Mouse (Mus musculus) hindbrain, embryonic 12.5 days (tissue): ENCODE data around the gene Flrt1. TPM values are rescaled to one million over a fixed set of nuclear protein-coding genes. Genes with fewer than 3 reads are reported as not detected.
"Not testable (repeated sequence)": the region's sequence is repeated elsewhere in the genome, so short reads cannot be mapped to it uniquely, and the experiment has no call there.

Experiments used
- ATAC-seq: fragments of 200-750 bp; cut with Nextera tagmentation; 2 replicates; pipeline ENCODE4 v1.8.0; 2017; ENCODE audit warnings: moderate TSS enrichment; ENCODE audit not compliant: low FRiP score
- H3K27ac ChIP-seq: fragments of 300-500 bp; sonication (generic); 2 replicates; pipeline ENCODE4 v1.5.1; 2016; ENCODE audit warnings: mild to moderate bottlenecking
- H3K27me3 ChIP-seq: fragments of 300-500 bp; sonication (generic); 2 replicates; pipeline ENCODE4 v1.6.1; 2016; ENCODE audit warnings: mild to moderate bottlenecking
- H3K36me3 ChIP-seq: fragments of 300-500 bp; sonication (generic); 2 replicates; pipeline ENCODE4 v1.6.1; 2016; ENCODE audit warnings: mild to moderate bottlenecking
- H3K4me1 ChIP-seq: fragments of 300-500 bp; sonication (generic); 2 replicates; pipeline ENCODE4 v1.6.1; 2016
- H3K4me2 ChIP-seq: fragments of 300-500 bp; sonication (generic); replicated peaks from 2 replicates; pipeline ENCODE4 v1.6.1; 2016; ENCODE audit warnings: mild to moderate bottlenecking
- H3K4me3 ChIP-seq: fragments of 300-500 bp; sonication (generic); 2 replicates; pipeline ENCODE4 v1.5.1; 2016; ENCODE audit warnings: mild to moderate bottlenecking
- H3K9ac ChIP-seq: fragments of 300-500 bp; sonication (generic); 2 replicates; pipeline ENCODE4 v1.6.1; 2016; ENCODE audit warnings: mild to moderate bottlenecking, moderate library complexity
- H3K9me3 ChIP-seq: fragments of 300-500 bp; sonication (generic); replicated peaks from 2 replicates; pipeline ENCODE4 v1.6.1; 2016; ENCODE audit warnings: mild to moderate bottlenecking
- WGBS: fragments of 180-500 bp; shearing (Covaris S2); methylation state at CpG from one replicate; pipeline ENCODE4 v1.1.7; 2016; 5-methylcytosine and 5-hydroxymethylcytosine counted together
- polyA plus RNA-seq: library from polyadenylated mRNA; unstranded; fragments of >200 nt; fragmentation: Nextera tagmentation; extraction: Ambion mirVana; gene quantifications from 2 replicates; pipeline ENCODE4 v1.2.1, GENCODE M21; 2016

Gene Flrt1
- polyA plus RNA-seq, 1 experiment from 2014 or later: 5.5 TPM

DNA sequence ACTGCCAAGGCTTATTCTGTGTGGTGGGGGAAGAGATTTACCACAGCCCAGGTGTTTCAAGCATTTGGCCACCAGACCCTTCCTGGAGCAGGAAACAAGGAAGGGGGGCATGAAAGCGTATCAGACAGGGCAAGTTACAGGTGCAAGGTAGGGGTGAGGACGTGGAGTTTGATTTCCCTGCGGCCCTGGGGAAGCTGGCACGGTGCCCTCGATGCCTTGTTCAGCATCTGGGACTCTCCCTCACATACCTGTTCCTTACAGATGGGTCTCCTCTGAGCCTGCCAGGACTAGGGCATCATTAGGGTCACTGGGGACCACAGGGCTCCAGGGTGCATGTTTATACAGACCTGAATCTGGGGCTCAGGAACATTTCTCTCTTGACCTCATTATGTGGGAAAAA, 12.8 kb downstream of the Flrt1 start:
- Histone ChIP-seq H3K9me3 (no peaks in the 10 kb centered on the region), H3K4me1 (peaks cover 67% of the 10 kb centered on the region), H3K27me3 (peaks cover 46% of the 10 kb centered on the region), H3K36me3 (peaks cover 4% of the 10 kb centered on the region; the same call in 1 of the 2 replicates), H3K4me2 (no peak overlapping the region), H3K27ac (no peak overlapping the region), H3K4me3 (no peak overlapping the region), H3K9ac (no peak overlapping the region)
- 92% methylated on average over 5 of the region's 5 CpGs for WGBS
- no peak for ATAC-seq

DNA sequence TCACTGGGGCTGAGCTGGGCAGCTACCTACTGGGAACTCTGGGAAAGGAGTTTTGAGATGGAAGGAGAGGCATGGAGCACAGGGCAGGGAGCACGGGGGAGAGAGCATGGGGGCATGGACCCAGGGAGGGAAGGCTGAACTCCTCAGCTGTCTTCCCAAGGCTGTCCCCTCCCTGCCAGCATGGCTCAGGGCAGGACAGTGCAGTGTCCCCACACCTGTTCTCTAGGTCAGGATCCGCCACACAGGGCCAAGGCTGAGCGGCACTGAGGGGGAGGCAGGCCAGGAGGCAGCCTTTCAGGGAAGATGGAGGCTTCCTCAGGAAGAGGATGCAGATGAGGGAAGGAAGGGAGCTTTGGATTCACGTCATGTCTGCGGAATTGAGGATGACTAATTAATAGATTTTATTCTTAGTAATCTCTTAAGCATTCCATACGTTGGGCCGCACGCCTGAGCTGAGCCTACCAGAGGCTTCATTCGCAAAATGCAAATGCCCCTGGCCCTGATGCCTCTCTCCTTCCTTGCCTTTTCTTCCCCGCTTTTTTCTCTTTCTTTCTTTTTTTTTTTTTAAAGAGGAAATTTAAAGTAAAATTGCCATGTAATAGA, 14.0 kb downstream of the Flrt1 start:
- peak; percentile 10; the same call in 1 of the 2 replicates for ATAC-seq
- H3K9me3 ChIP-seq: no peaks in the 10 kb centered on the region
- H3K4me3 ChIP-seq: no peak overlapping the region
- peaks cover 39% of the 10 kb centered on the region for H3K27me3 ChIP-seq
- peaks cover 66% of the 10 kb centered on the region for H3K4me1 ChIP-seq
- peak overlapping the region; percentile 77 for H3K27ac ChIP-seq
- 46% methylated on average over 10 of the region's 10 CpGs for WGBS
- H3K4me2 ChIP-seq: no peak overlapping the region
- 0 out of 2 replicates have a peak overlapping the region, but pooled peaks have one; percentile 24 for H3K9ac ChIP-seq
- H3K36me3 ChIP-seq: peaks cover 4% of the 10 kb centered on the region; the same call in 1 of the 2 replicates

DNA sequence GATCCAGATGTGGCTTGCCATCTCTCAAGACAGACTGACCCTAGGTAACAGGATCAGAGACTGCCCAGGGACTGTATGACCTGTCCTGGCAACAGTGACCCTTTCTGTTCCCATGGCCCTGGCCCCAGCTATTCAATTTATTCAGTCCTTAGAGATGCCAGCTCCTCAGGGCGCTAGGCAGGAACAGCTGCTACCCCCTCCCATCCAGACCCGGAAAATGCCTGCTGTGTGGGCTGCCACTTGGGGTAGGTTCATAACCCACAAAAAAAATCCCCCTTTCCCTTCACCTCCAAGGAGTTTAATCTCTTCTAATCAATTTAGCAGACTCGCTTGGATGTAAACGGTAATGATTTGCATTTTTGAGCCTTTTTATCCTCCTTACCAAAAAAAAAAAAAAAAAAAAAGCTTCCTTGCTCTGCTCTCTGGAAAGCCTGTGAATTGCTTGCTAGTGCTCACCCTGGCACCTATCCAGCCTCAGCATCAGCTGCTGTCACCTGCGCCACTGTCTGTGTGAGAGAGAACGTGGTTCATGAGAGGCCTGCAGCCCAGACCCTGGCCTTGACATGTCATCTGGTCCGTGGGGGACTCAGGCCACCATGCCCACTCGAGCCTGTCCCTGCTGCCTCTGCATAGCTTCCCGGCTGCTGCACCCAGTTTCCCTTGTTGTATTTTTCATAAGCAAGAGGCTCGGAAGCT, 15.0 kb downstream of the Flrt1 start:
- WGBS: 21% methylated on average over 10 of the region's 10 CpGs
- peaks cover 36% of the 10 kb centered on the region for H3K27me3 ChIP-seq
- ATAC-seq: peak; percentile 30; the same call in 1 of the 2 replicates
- H3K4me3 ChIP-seq: no peak overlapping the region
- peak overlapping the region; percentile 24; the same call in 1 of the 2 replicates for H3K9ac ChIP-seq
- H3K36me3 ChIP-seq: peaks cover 3% of the 10 kb centered on the region; the same call in 1 of the 2 replicates
- H3K27ac ChIP-seq: peak overlapping the region; percentile 77
- H3K9me3 ChIP-seq: no peaks in the 10 kb centered on the region
- H3K4me2 ChIP-seq: no peak overlapping the region
- H3K4me1 ChIP-seq: peaks cover 66% of the 10 kb centered on the region

DNA sequence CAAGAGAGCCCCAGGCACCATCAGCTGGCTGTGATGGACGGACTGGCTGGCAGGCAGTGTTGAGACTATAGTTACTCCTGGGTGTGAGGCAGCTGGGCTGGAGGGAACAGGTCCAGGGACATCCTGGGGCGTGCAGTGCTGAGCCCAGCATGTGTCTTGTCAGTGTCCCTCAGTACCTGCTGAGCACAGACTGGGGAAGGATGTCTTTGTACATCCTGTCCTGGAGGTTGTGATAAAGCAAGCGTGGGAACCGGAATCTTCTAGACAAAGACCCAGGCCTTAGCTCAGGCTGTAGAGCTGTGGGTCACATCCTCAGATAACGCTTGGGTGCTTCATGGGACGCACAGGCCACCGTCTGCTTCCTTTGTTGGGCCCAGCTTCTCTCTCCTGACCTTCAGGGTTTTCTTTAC, 15.7 kb downstream of the Flrt1 start:
- Histone ChIP-seq H3K27ac (no peak overlapping the region; the same call in 1 of the 2 replicates), H3K4me3 (no peak overlapping the region), H3K9me3 (no peaks in the 10 kb centered on the region), H3K27me3 (peaks cover 36% of the 10 kb centered on the region), H3K9ac (no peak overlapping the region), H3K36me3 (no peaks in the 10 kb centered on the region), H3K4me1 (peaks cover 72% of the 10 kb centered on the region), H3K4me2 (no peak overlapping the region)
- ATAC-seq: no peak
- 21% methylated on average over 7 of the region's 7 CpGs for WGBS

DNA sequence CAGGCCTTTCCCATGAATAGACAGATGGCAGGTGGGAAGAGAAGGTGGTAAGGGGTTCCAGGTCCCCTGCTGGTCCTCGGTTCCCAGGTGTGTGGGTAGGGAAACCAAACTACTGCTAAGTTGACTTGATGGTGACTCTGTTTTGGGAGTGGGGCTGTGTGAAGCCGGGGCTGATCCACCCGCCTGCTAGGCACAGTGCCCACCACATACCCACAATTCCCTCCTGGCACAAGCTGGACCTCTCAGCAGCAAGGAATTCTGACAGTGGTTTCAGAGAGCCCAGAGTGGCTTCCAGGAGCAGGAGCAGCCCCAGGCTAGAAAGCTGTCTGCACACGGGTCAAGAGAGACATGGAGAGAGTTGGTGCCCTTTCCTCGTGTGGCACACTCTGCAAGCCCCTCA, 16.5 kb downstream of the Flrt1 start:
- Histone ChIP-seq H3K4me1 (peaks cover 77% of the 10 kb centered on the region), H3K9ac (no peak overlapping the region), H3K4me2 (no peak overlapping the region), H3K4me3 (no peak overlapping the region), H3K36me3 (no peaks in the 10 kb centered on the region), H3K27me3 (peaks cover 38% of the 10 kb centered on the region), H3K9me3 (no peaks in the 10 kb centered on the region), H3K27ac (no peak overlapping the region)
- WGBS: 60% methylated on average over 5 of the region's 5 CpGs
- ATAC-seq: no peak

DNA sequence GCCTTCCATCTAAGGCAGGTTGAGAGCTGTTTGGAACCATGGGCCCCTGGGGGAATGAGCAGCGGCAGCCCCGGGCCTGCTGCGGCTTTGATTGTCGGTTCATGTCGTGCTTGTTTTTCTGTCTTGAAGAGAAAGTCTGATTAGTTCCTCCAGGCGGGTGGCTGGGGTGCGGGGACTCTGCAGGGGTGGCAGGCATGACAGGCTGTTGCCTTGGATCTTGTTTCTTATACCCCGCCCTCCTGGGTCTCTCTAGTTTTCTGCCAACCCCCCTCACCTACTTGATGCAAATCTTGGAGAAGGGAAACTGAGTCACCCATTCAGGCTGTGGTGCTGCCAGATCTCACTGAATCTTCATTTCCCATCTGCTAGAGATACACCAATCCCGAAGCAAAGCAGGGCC, 17.0 kb downstream of the Flrt1 start:
- Histone ChIP-seq H3K27ac (no peak overlapping the region), H3K27me3 (peaks cover 38% of the 10 kb centered on the region), H3K36me3 (no peaks in the 10 kb centered on the region), H3K4me3 (no peak overlapping the region), H3K4me1 (peaks cover 77% of the 10 kb centered on the region), H3K9ac (no peak overlapping the region), H3K9me3 (no peaks in the 10 kb centered on the region), H3K4me2 (no peak overlapping the region)
- no peak for ATAC-seq
- 9% methylated on average over 9 of the region's 9 CpGs for WGBS

DNA sequence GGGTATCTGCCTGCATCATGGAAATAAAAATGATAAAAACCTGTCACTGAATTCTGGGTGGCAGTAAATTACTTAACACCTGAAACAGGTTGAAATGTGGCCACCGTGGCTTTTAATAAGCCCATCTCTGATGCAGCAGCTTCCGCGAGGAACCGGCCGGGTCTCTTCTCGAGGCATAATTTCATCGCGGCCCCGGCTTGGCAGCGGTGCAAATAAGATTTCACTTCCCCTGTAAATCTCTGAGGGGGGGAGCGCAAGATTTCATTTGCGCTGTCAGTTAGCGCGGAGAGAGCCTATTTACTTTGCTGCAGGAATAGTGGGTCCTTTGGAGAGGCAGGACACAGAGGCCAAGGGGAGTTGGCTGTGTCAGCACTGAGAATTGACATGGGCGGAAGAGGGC, 20.8 kb downstream of the Flrt1 start:
- H3K27ac ChIP-seq: no peak overlapping the region
- H3K27me3 ChIP-seq: peaks cover 33% of the 10 kb centered on the region
- ATAC-seq: no peak
- no peak overlapping the region for H3K9ac ChIP-seq
- H3K4me2 ChIP-seq: no peak overlapping the region
- peaks cover 52% of the 10 kb centered on the region for H3K4me1 ChIP-seq
- no peaks in the 10 kb centered on the region for H3K36me3 ChIP-seq
- 48% methylated on average over 15 of the region's 15 CpGs for WGBS
- H3K4me3 ChIP-seq: no peak overlapping the region
- no peaks in the 10 kb centered on the region for H3K9me3 ChIP-seq

DNA sequence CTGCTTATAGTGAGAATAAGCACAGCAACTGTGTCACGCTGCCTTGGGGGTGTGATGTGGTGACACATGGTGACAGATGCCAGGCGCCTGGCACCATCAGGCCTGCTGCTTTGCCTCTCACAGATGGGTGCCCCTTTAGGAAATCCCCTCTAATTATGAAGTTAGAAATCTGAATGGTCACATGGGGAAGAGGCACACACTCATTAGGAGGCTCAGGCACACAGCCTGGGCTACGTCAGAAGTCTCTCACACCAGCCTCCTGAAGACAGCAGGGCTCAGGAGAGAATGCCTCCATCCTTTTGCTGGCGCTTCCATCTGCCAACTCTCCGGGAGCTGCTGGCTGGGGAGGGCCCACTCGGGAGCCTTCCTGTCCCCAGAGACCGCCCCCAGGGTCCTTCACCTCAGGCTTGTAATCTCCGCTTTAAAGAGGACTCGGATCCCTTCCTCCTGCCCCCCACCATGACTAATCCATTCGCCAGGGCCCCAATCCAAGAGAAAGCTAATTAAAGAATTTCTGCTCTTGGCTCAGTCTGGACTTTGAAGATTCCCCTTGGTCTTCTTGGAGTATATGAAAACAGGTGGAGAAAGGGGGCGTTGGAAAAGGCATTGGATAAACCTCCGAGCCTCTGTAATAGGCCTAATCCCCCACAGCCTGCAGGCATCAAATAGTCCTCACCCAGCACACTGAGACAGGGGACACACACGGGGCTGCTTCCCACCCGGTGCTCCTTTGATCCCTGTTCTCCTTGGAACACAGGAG, 22.3 kb downstream of the Flrt1 start:
- WGBS: 26% methylated on average over 14 of the region's 14 CpGs
- peaks cover 48% of the 10 kb centered on the region for H3K4me1 ChIP-seq

DNA sequence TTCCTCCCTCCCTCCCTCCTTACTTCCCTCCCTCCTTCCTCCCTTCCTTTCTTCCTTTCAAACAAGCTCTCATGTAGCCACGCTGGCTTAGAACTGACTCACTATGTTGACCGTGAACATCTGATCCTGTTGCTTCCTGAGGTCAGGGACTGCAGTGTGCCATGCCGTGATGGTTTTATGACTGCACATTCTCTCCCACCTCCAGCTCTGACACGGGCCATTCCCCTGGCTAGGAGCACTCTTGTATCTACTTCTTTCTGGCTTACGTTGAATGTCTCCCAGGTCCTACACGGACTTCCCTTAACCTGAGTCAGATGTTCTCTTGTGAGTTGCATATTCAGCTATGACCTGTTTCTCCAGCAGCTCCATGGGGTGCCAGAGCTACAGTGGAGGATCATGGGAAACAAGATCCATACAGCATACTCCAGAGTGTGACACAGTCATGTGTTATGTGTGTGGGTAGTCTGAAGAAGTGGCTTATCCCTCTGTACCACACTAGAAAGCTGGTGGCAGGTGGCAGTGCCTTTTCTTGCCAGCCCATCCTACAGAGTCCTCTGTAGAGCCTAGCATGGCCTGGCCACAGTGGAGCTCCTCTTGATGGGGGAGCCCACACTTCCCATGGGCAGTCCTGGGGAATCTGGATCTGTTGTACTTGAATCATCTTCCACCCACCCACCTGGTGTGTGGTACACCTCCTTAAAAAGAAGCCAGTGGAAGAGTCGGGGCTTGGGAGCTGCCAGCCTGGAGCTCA, 23.8 kb downstream of the Flrt1 start:
- no peak overlapping the region for H3K9ac ChIP-seq
- no peaks in the 10 kb centered on the region for H3K36me3 ChIP-seq
- no peak overlapping the region for H3K4me2 ChIP-seq
- peaks cover 44% of the 10 kb centered on the region for H3K4me1 ChIP-seq
- H3K27me3 ChIP-seq: peaks cover 26% of the 10 kb centered on the region
- no peak for ATAC-seq
- no peak overlapping the region for H3K27ac ChIP-seq
- H3K9me3 ChIP-seq: no peaks in the 10 kb centered on the region
- 74% methylated on average over 7 of the region's 7 CpGs for WGBS
- H3K4me3 ChIP-seq: no peak overlapping the region

More for the DNA sequence above, 22.3 kb downstream of the Flrt1 start:
- no peaks in the 10 kb centered on the region for H3K9me3 ChIP-seq
- H3K4me3 ChIP-seq: no peak overlapping the region
- H3K36me3 ChIP-seq: no peaks in the 10 kb centered on the region
- no peak overlapping the region for H3K9ac ChIP-seq
- H3K4me2 ChIP-seq: no peak overlapping the region
- no peak overlapping the region for H3K27ac ChIP-seq
- peak; percentile 68 for ATAC-seq
- peaks cover 34% of the 10 kb centered on the region for H3K27me3 ChIP-seq

DNA sequence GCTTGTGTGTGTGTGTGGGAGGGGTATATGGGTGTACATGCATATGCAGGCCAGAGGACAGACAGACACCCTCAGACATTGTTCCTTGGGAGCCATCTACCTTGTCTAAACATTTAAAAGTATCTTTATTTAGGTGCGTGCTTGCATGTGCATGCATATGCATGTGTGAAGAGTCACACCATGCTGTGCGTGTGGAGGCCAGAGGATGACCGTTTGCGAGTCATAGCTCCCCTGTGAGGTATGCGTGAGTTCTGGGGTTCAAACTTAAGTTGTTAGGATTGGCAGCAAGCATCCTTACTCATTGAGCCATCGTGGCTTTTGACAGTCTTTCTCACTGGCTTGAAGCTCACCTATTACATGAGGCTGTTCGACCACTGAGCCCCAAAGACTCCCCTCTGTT, 27.3 kb downstream of the Flrt1 start:
- H3K4me1 ChIP-seq: peaks cover 31% of the 10 kb centered on the region
- ATAC-seq: no peak
- H3K36me3 ChIP-seq: no peaks in the 10 kb centered on the region
- no peak overlapping the region for H3K4me2 ChIP-seq
- 83% methylated on average over 7 of the region's 7 CpGs for WGBS
- H3K9ac ChIP-seq: no peak overlapping the region
- H3K4me3 ChIP-seq: no peak overlapping the region
- peaks cover 24% of the 10 kb centered on the region for H3K27me3 ChIP-seq
- H3K27ac ChIP-seq: no peak overlapping the region
- no peaks in the 10 kb centered on the region for H3K9me3 ChIP-seq

DNA sequence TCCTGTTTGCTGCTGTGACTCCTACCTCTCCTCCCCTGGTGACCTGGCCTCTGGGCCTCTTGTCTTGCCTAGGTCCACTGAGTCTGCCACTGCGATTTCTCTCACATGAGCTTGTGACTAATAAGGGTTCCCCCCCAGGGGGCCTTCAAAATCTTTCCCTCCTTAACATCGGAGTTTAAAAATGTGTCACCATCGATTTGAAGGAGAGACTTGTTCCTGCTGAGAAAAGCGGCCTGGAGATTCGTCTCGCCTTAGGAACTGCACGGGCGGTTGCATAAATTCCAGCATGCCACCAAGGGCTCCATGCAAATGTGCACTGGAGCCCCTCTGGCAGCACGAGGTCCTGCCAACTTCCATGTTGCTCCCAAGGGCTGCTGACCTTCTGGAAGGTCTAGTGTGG, 27.9 kb downstream of the Flrt1 start:
- no peak overlapping the region for H3K27ac ChIP-seq
- H3K4me1 ChIP-seq: peaks cover 31% of the 10 kb centered on the region
- H3K4me2 ChIP-seq: no peak overlapping the region
- ATAC-seq: no peak
- no peak overlapping the region for H3K9ac ChIP-seq
- peaks cover 30% of the 10 kb centered on the region for H3K27me3 ChIP-seq
- no peaks in the 10 kb centered on the region for H3K9me3 ChIP-seq
- 37% methylated on average over 9 of the region's 9 CpGs for WGBS
- H3K4me3 ChIP-seq: no peak overlapping the region
- H3K36me3 ChIP-seq: no peaks in the 10 kb centered on the region

DNA sequence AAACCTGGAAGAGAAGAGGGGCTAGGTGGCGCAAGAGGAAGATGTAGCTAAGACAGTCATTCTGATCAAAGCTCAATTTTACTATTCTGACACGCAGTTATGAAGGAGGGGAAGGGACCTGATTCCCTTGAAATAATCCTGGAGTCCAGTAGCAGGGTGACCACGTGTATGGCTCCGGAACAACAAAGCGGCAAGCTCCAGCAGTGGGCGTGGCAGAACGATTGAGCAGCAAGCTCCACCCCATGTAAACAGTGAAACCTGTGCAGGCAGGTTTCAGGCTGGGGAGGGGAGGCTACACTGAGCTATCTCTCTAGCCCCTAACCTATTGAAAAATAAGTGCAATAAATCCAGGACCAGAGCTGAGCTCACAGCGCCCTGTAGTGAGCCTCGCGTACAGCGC, 30.2 kb downstream of the Flrt1 start:
- 74% methylated on average over 11 of the region's 11 CpGs for WGBS
- H3K27me3 ChIP-seq: peaks cover 46% of the 10 kb centered on the region

More for the DNA sequence above, 30.2 kb downstream of the Flrt1 start:
- ATAC-seq, H3K9me3 ChIP-seq, H3K36me3 ChIP-seq, H3K4me2 ChIP-seq, H3K27ac ChIP-seq, H3K9ac ChIP-seq, H3K4me3 ChIP-seq: not testable (repeated sequence)
- H3K4me1 ChIP-seq: peaks cover 50% of the 10 kb centered on the region
